Mouse (Mus musculus) cerebellum, adult (tissue): Measurements from ENCODE around the gene Arhgef18.

Experiments used
- ATAC-seq: cut with Nextera tagmentation; 2 replicates; pipeline ENCODE4 v1.9.2; 2017; ENCODE audit warnings: mild to moderate bottlenecking, moderate library complexity, mixed read lengths; ENCODE audit not compliant: insufficient number of reproducible peaks, low FRiP score, low TSS enrichment

Gene Arhgef18

GRCm38 (mm10) chr8:3394600-3394999, 1.8 kb downstream of the Arhgef18 start:
- no peak for ATAC-seq

GRCm38 (mm10) chr8:3395246-3395645, 2.4 kb downstream of the Arhgef18 start:
- no peak for ATAC-seq

- no peak for ATAC-seq
Observed at GRCm38 (mm10) chr8:3397597-3397996, 4.8 kb downstream of the Arhgef18 start.

- ATAC-seq, result no peak
Observed at GRCm38 (mm10) chr8:3400509-3400908, 7.7 kb downstream of the Arhgef18 start.

- ATAC-seq, result no peak
Observed at GRCm38 (mm10) chr8:3407417-3407816, 14.6 kb downstream of the Arhgef18 start.

GRCm38 (mm10) chr8:3411085-3411484, 18.3 kb downstream of the Arhgef18 start:
- no peak for ATAC-seq

- no peak for ATAC-seq
Observed at GRCm38 (mm10) chr8:3411901-3412301, 19.1 kb downstream of the Arhgef18 start.

- no peak for ATAC-seq
Observed at GRCm38 (mm10) chr8:3412816-3413215, 20.0 kb downstream of the Arhgef18 start.

GRCm38 (mm10) chr8:3414639-3415190, 21.9 kb downstream of the Arhgef18 start:
- no peak for ATAC-seq

GRCm38 (mm10) chr8:3415259-3415658, 22.5 kb downstream of the Arhgef18 start:
- no peak for ATAC-seq

- no peak for ATAC-seq
Observed at GRCm38 (mm10) chr8:3415661-3416060, 22.9 kb downstream of the Arhgef18 start.

GRCm38 (mm10) chr8:3416846-3417245, 24.0 kb downstream of the Arhgef18 start:
- ATAC-seq, result no peak

GRCm38 (mm10) chr8:3417455-3417854, 24.6 kb downstream of the Arhgef18 start:
- no peak for ATAC-seq

GRCm38 (mm10) chr8:3418101-3418500, 25.3 kb downstream of the Arhgef18 start:
- ATAC-seq, result no peak

- no peak for ATAC-seq
Observed at GRCm38 (mm10) chr8:3420105-3420706, 27.4 kb downstream of the Arhgef18 start.

GRCm38 (mm10) chr8:3421507-3421906, 28.7 kb downstream of the Arhgef18 start:
- no peak for ATAC-seq

- ATAC-seq, result no peak
Observed at GRCm38 (mm10) chr8:3425217-3425616, 32.4 kb downstream of the Arhgef18 start.

GRCm38 (mm10) chr8:3426211-3426610, 33.4 kb downstream of the Arhgef18 start:
- ATAC-seq, result no peak

GRCm38 (mm10) chr8:3428426-3428825, 35.6 kb downstream of the Arhgef18 start:
- ATAC-seq, result no peak

- ATAC-seq, result peak; percentile 74
Observed at GRCm38 (mm10) chr8:3429966-3430365, 37.2 kb downstream of the Arhgef18 start.

GRCm38 (mm10) chr8:3431113-3431512, 38.3 kb downstream of the Arhgef18 start:
- no peak for ATAC-seq

- ATAC-seq, result no peak
Observed at GRCm38 (mm10) chr8:3436492-3436891, 43.7 kb downstream of the Arhgef18 start.
